Mouse (Mus musculus) left cerebral cortex, postnatal 10 days (tissue): ENCODE results near the gene Commd1. TPM values are rescaled to one million over a fixed set of nuclear protein-coding genes. Genes with fewer than 3 reads are reported as not detected.

Source experiments
- DNase-seq, 2 experiments: peaks; one replicate each; pipeline ENCODE4 v3.0.0; 2021 to 2022; ENCODE audit warnings: low spot score in 2 of 2, mixed read lengths in 1 of 2; ENCODE audit errors: extremely low spot score in 1 of 2
- intact Hi-C: fragments of 180-260 bp; cut with DNase I; formaldehyde crosslinking; loops from one replicate; pipeline ENCODE4 v1.15.1; 2025
- total RNA-seq, 2 experiments: library from RNA; stranded (reverse); gene quantifications; 2 replicates each; pipeline ENCODE4 v1.2.3; 2021

Gene Commd1
- total RNA-seq = 10 to 100 TPM; 52.0 to 52.3 TPM

DNA sequence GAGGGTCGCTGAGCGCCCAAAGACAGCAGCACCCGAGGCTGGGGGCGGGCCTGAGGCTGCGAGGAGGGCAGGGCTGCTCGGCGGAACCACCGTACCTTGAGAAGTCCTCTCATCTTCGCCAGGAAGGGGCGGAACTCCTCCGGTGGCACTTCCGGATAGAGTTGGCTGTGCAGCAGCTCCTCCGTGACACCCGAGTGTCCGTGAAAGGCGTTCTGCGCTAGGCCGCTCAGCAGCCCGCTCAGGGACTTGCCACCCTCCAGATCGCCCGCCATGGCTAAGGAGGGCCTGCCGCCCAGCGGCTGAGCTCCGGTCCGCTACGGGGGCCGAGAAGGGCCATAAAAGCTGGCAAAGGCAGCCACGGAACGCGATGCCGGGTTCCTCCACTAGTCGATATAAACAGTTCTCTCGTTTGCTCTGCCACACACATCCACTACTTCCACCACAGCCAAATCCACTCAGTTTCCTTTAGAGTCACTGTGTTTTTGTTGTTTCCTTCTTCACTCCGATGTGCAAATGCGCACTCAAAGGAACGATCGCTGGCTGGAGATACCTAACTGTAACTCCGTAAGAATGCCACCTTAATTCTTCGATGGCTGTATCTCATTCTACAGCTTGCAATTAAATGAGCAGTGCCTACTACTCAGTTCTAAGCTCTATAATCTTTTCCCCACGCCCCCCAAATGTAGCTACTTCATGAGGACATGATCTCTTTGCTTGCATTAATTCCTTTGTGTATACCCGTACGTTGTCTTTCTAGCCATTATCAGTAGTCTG lies at the start of gene Commd1, which contains the start of gene Gm28048:
Commd1 (minus strand) TSS at position 399 of the 774 bp plus-strand sequence.
Gm28048 (minus strand) TSS at position 107 of the 774 bp plus-strand sequence.
- intact Hi-C loops = no loop called here
- peak; percentile 95 to 98 for DNase-seq

DNA sequence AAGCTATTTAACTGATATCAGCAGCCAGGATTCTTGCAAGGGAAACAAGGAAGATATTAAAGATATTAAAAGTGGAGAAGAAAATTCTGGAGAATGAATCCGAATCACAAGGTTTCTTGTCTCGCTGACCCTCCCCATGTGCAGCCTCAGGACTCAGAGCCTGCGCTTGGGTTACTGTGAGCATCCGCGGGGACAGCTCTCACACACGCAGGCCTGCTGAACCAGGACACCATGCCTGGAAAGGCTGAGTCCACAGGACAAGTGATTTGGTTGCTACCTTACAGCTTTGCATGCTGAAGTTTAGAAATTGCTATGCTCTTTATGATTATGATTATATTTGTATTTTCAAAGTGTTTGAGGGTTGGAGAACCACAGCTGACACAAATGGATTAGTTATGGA lies 47.2 kb upstream of the Commd1 start:
- intact Hi-C loops = no loop called here
- DNase-seq = no peak

DNA sequence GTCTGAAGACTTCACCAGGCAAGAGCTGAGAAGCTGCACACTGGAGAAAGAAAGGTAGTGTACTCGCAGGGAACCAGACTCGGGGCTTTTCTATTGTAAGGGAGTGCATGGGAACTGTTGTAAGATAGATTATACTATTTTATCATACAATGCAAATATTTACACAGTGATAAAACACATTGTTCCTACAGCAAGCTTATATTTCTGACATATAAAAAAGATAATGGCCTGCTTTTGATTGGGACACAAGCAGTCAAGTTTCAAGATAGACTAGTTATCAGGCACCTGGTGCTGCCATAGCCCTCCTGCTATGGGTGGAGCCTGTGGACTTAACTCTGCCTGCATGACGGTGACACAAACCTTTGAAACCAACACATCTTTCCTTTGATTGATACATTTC lies 46.8 kb upstream of the Commd1 start:
- intact Hi-C loops = no loop called here
- no peak for DNase-seq

DNA sequence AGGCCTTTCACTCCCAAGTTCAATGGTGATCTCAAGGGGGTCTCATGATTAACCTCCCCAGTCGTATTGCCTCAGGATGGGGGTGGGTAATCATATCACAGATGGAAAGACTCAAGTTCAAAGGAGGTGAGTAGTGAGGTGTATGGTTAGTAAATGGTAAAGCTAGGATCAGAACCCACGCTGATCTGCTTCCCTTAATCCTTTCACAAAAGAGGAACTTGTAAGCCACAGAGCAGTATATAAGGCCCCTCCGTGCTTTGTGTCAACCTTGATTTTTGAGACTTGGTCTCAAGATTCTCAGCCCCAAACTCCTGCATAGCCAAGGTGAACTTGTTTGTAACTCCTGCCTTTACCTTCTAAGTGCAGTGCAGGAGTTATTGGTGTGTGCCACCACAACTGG lies 42.0 kb upstream of the Commd1 start:
- intact Hi-C loops = no loop called here

DNA sequence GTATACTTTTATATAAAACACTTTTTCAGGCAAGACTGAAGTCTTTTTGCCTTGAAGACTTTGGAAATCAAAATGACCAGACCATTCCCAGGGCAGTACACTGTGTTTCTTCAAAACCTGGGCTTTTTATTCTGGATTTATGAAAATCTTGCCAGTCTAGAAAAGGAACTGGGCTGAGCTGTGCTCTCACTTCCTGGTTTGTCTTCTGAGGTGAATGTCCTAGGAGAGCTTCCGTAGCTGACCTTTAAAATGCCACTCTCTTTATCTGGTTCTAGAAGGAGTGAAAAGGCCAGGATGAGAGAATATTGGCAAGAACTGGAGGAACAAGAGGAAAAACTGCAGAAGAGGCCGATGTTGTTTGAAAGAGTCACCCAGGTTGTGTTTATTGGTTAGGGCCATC lies 41.0 kb upstream of the Commd1 start:
- intact Hi-C loops = no loop called here
- DNase-seq = no peak

More for the DNA sequence above, 42.0 kb upstream of the Commd1 start:
- no peak for DNase-seq

DNA sequence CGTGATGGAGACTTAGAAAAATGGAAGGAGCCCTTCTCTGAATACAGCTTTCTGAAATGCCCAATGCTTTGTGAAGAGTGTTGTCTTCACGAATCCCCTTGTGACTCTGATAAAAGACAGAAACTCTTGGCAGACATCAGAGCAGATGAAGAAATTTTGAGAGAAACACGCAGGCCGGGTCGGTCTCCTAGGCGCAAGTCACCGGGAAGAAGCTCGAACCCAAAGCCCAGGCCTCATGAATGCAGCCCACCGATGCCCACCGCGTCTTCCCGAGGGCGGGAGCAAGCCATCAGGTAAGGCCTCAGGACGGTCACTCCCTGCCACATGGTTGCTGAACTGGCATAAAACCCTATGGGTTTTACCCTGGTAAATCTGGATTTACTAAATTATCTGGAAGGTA lies 38.7 kb upstream of the Commd1 start:
- intact Hi-C loops = no loop called here
- DNase-seq = no peak

DNA sequence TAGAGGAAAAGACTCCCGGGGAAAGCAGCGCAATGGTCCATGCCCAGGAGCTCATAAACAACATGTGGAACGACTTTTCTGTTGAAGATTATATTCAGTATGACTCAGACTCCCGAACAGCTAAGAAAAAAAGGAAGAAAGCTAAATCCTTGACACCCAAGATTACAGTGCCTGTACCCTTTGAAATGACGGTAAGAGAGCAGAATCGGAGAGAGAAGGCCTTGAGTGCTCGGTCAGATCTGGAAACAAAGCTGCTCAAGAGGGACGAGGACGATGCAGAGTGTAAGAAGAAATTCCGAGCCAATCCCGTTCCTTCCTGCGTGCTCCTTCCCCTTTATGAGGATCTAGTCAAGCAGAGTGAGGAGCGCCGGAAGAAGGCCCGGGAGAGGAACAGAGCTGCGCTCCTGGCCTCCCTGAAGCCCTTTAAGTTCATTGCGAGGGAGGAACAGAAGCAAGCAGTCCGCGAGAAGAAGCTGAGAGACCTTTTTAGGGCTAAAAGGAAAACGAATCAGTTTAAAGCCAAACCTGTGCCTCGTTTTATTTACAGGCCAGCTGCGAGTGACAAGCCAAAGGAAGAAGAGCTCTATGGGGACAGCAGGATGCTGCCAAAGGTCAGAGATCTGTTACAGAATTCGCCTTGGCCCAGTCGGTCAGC lies 38.1 kb upstream of the Commd1 start:
- no peak for DNase-seq
- intact Hi-C loops = no loop called here

DNA sequence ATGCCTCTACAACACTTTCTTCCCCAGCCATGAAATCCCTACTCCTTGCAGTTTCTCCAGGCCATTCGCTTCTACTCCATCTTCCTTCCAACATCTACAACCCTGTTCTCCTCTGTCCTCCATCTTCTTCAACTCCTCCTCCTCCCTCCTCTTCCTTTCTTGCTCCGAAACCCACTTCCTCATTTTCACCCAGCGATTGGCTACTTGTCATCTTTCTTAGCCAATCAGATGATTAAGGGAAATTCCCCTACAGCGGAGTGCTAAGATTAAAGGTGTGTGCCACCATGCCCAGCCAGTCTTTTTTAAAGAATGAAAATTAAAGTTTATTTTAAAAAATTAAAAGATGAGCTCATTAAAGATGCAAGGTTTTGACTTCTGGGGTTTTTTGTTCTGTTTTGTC lies 35.8 kb upstream of the Commd1 start:
- DNase-seq = no peak
- intact Hi-C loops = loop anchor here (10.0 kb wide), 1 partner anchor 107 kb away; no protein-coding TSS in a partner anchor

DNA sequence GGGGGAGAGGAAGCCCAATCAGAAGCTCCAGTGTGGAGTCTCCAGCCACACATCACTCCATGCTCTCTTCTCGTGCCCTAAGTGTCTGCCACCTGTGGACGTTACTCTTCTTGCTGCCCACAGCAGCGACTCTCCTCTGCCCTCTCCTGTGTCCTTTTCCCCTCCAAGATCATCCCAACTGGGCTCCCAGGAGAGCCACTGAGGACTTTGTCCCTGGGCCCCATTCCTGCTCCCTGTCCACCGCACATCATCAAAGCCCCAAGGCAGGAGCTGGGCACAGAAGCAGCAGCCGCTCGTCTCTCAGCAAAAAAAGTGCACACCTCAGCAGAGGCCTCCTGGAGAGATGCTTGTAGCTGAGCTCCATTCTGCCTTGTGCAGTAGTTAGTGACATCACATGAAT lies 32.8 kb upstream of the Commd1 start:
- intact Hi-C loops = loop anchor here (10.0 kb wide), 1 partner anchor 110 kb away; no protein-coding TSS in a partner anchor
- DNase-seq = no peak

DNA sequence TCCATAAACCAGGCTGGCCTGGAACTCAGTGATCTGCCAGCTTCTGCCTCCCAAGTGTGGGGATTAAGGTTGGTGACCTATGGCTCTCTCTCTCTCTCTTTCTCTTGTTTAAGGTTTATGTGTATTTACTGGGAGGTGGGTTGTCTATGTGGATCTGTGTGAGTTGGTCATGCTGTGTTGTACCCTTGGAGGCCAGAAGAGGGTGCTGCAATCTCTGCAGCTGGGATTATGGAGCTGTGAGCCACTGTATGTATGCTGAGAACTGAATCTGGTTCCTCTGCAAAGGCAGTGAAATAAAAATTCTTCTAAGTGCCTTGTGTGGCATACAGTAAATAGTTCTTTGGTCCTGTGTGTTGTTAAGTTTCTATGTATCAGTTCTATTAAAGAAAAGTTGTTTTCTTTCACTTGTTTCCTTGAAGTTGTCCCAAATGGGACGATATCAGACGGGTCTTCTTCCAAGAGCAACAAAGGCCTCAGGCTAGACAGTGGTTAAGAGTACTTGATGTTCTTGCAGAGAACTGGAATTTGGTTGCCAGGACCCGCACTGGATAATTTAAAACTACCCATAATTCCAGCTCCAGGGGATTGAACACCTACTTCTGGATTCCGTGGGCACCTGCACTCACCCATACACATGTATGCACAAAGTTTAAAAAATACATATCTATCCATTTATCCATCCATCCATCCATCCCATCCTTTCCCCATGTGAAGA lies 31.6 kb upstream of the Commd1 start:
- intact Hi-C loops = loop anchor here (10.0 kb wide), 1 partner anchor 111 kb away; no protein-coding TSS in a partner anchor
- DNase-seq = no peak

DNA sequence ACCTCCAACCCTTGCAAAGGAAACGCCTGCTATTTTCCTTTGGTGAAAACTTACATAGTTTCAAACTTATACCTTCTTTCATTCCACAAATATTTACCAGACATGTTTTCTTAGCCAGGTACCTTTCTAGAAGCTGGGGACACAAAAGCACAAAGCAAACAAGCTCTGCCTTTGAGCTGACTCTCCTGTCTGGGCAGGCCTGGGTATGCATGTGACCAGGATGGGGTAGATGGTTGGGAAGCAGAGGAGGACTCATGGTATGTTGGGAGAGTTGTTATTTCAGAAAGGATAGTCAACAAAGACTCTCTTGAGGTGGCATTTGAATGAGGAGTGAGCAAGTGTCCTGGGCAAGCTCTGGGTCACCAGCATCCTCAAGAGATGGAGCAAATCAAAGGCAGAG lies 30.9 kb upstream of the Commd1 start:
- no peak for DNase-seq
- intact Hi-C loops = loop anchor here (10.0 kb wide), 1 partner anchor 112 kb away; no protein-coding TSS in a partner anchor

DNA sequence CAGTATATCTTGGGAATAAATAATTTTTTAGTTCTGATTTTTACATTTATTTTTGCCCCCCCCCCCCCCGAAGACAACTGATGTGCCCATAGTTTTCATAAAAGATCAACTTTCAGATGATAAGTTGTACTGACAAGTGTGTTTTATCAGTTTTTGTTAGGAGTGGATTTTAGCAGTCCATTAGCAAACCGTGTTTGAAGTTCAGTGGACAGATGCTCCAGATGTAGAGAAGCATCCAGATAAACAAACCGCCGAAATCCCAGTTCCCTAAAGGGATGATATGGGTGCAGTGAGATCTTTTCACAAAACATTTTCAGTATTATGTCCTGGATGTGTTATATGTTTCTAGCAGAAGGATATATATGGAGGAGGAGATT lies 26.6 kb upstream of the Commd1 start:
- intact Hi-C loops = loop anchor here (5.0 kb wide), 2 partner anchors 248 to 263 kb away; partner anchors contain the start of gene Xpo1
- DNase-seq = no peak

DNA sequence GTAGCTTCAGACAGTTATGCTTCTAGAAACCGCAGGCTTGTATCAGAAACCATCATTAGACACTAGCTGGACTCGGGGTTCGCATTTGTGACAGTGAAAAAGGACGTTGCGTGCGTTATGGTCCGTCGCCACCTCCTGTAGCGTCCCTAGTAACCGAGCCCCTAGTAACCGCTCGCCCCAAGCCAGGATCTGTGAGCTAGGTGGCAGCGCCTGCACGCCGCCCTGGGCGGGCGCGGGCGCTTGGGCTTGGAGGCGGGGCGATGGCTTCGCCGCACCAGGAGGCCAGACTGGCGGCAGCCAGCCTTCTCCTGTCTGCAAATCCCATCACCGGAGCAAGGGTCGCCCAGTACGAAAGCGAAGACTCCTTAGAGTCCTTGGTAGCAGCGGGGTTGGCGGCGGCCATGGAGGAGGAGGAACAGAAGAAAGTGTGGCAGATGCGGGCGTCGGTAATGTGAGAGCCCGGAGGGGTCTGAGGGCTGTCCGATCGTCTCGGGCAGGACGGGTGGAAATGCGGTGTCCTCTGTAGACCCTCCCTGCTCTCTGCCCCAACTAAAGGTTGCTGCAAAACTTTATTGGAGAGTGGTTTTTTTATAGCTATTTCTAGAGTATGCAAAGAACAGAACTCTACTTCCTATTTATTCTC lies 26.1 kb upstream of the Commd1 start:
- intact Hi-C loops = loop anchor here (5.0 kb wide), 2 partner anchors 249 to 264 kb away; partner anchors contain the start of gene Xpo1
- DNase-seq = peak; percentile 59 to 90

DNA sequence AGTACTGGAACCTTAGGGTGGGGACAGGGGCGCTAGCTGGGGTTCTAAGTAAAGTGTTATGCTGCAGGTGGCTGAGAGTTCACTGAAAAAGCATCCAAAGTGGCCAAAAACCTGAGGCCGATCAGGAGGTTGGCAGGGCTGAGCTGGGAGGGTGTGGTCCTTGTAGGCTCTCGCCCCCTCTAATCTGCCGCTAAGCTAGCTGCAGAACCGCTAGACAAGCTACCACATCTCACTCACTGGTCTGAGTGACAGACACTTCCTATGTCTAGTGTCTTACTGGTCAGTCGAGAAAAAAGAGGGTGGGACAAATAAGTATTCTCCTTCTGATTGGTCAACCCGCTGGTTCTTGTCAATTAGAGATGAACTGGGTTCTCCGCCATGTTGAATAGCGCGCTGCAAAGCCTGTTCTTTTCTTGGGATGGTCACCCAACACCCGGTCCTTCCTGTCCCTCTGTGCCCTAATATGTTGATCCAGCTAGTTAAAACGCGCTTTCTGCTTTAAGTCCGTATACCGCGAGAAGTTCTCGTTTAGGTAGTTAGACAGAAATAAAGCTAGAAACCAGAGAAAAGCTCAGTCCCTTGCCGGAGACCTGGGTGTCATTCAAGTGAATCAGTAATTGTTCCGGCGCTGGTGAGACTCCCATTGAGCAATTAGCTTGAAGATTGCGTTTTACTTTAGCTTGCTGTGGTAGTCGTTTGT lies 25.4 kb upstream of the Commd1 start, which contains the start of gene Fam161a:
Fam161a (plus strand) TSS at position 51 of the 700 bp plus-strand sequence.
- DNase-seq = peak; percentile 75 to 93
- intact Hi-C loops = loop anchor here (5.0 kb wide), 2 partner anchors 250 to 265 kb away; partner anchors contain the start of gene Xpo1

DNA sequence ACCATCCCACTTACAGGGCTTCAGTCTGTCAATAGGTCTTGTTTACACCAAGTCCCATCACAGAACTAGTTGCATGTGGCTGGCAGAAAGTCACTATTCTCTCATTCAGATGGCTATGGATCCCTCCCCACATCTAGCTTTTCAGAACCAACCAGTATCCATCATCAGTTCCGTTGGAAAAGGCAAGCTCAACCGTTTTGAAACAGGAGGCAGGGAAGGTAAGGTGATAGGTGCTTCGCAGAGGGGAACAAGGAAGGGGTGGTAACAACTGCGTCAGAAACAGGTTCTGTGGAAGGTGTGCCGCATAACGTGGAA lies 24.9 kb upstream of the Commd1 start:
- intact Hi-C loops = loop anchor here (5.0 kb wide), 2 partner anchors 250 to 265 kb away; partner anchors contain the start of gene Xpo1
- no peak for DNase-seq

DNA sequence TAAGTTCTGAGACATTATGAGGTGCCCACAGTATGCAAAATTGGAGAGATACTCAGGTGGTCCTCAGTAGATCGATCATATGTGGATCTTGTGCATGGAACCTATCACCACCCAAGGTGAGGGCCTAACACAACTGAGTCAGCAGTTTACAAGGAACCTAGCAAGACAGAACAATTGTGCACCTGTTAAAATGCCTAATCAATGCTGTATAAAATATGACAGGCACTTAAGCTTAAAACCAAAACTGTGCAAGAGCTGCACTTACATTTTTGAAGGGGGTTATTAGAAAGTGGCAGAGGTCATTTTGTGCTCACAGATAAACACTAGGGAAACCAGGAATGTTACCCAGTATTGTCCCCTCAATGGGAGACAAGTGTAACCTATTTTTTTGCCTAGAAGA lies 23.1 kb upstream of the Commd1 start:
- intact Hi-C loops = loop anchor here (5.0 kb wide), 2 partner anchors 252 to 267 kb away; partner anchors contain the start of gene Xpo1
- DNase-seq = no peak

DNA sequence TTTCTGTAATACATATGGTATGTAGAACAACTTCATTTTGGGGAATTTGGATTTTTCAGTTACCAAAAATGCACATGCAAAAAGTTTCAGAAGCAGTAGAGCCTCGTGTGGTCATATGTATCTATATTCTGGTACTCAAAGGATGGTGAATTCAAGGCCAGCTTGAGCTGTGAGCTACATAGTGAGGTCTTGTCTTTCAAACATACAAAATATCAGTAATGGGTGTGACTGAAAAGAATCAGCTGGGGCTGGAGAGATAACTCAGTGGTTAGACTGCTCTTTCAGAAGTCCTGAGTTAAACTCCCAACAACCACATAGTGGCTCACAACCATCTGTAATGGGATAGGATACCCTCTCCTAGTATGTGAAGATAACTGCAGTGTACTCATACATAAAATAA lies 16.1 kb upstream of the Commd1 start:
- intact Hi-C loops = loop anchor here (10.0 kb wide), 1 partner anchor 576 kb away; no protein-coding TSS in a partner anchor
- no peak for DNase-seq

DNA sequence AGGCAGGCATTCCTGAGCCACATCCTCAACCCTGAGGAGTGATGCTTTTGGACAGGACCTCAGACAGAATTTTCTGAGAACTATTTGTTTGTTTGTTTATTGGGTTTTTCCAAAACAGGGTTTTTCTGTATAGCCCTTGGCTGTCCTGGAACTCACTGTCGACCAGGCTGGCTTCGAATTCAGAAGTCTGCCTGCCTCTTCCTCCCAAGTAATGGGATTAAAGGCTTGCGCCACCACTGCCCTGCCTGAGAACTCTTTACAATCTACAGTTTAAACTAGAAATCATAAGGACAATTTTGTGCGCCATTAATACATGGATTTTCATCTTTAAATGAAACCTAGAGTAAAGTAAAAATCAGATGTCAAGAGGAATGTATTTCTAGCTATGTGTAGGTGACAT lies 13.3 kb upstream of the Commd1 start:
- no peak for DNase-seq
- intact Hi-C loops = loop anchor here (10.0 kb wide), 1 partner anchor 579 kb away; no protein-coding TSS in a partner anchor
